Mouse (Mus musculus): ENCODE results near the gene Adamts17.

DNA sequence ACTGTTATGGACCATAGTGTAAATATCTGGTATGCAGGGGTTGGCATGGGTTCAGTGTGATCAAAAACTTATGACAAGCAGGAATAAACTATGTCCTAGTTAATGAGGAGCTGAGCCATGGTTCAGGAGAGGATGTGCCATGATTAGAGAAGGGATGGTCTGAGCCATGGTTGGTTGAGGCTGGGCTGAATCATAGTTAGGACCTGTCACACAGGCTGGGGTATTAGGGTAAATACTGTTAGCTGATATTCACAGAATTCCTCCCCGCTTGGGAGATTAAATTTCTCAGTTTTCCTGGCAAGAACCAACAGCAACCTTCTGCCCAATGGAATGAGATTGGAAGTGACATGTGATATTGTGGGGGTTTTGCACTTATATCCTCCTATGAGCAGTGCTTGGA, 84.6 kb downstream of the Adamts17 start:
- TF ChIP-seq GATA1 (IDR thresholded peaks at IDR 0.05; ENCODE audit: low read length), result no peak
- TF ChIP-seq TAL1 (IDR thresholded peaks at IDR 0.05; ENCODE audit: low read length), result no peak
